Mouse (Mus musculus) left cerebral cortex, adult 8-10 months (tissue): Measurements from ENCODE around the gene Dop1b. TPM values are rescaled to one million over a fixed set of nuclear protein-coding genes. Genes with fewer than 3 reads are reported as not detected.
"Not testable (repeated sequence)": the region's sequence is repeated elsewhere in the genome, so short reads cannot be mapped to it uniquely, and the experiment has no call there.

ENCODE experiments used
- DNase-seq, 2 experiments: peaks; one replicate each; pipeline ENCODE4 v3.0.0; 2022; ENCODE audit warnings: low spot score in 2 of 2
- total RNA-seq, 4 experiments: library from RNA; stranded (reverse); gene quantifications; 2 replicates each; pipeline ENCODE4 v1.2.4; 2022

Gene Dop1b
- 100 to 1,000 TPM in 2 of 4 experiments, 10 to 100 TPM in 2; 87.2 to 123 (median 102) TPM for total RNA-seq

GRCm38 (mm10) chr16:93711411-93712188 is at the start of gene Dop1b:
Dop1b (plus strand) TSS chr16:93711904.
- DNase-seq, result peak; percentile 94 to 96

GRCm38 (mm10) chr16:93667976-93668375 is 43.7 kb upstream of the Dop1b start:
- DNase-seq, result no peak

GRCm38 (mm10) chr16:93669521-93669920 is 42.2 kb upstream of the Dop1b start:
- DNase-seq, result no peak

- DNase-seq, result not testable (repeated sequence)
Observed at GRCm38 (mm10) chr16:93670466-93670865, 41.2 kb upstream of the Dop1b start.

GRCm38 (mm10) chr16:93671064-93671463 is 40.6 kb upstream of the Dop1b start:
- DNase-seq, result no peak

- DNase-seq, result no peak
Observed at GRCm38 (mm10) chr16:93676376-93676775, 35.3 kb upstream of the Dop1b start.

- no peak for DNase-seq
Observed at GRCm38 (mm10) chr16:93678206-93678605, 33.5 kb upstream of the Dop1b start.

GRCm38 (mm10) chr16:93679165-93679564 is 32.5 kb upstream of the Dop1b start:
- no peak for DNase-seq

- DNase-seq, result no peak
Observed at GRCm38 (mm10) chr16:93682156-93682688, 29.5 kb upstream of the Dop1b start.

- peak; percentile 63 to 79 for DNase-seq
Observed at GRCm38 (mm10) chr16:93682689-93683507, 28.8 kb upstream of the Dop1b start, which contains the start of gene Cbr3. Cbr3 (plus strand) TSS chr16:93683215.

- DNase-seq, result peak in 1 of 2 experiments; percentile 33
Observed at GRCm38 (mm10) chr16:93683508-93684236, 28.0 kb upstream of the Dop1b start.

- no peak for DNase-seq
Observed at GRCm38 (mm10) chr16:93684441-93684840, 27.3 kb upstream of the Dop1b start.

GRCm38 (mm10) chr16:93685783-93686182 is 25.9 kb upstream of the Dop1b start:
- not testable (repeated sequence) for DNase-seq

GRCm38 (mm10) chr16:93686421-93686820 is 25.3 kb upstream of the Dop1b start:
- DNase-seq, result no peak

GRCm38 (mm10) chr16:93686945-93687344 is 24.8 kb upstream of the Dop1b start:
- no peak for DNase-seq

GRCm38 (mm10) chr16:93691206-93691841 is 20.4 kb upstream of the Dop1b start:
- DNase-seq, result no peak

GRCm38 (mm10) chr16:93692744-93693143 is 19.0 kb upstream of the Dop1b start:
- DNase-seq, result no peak

GRCm38 (mm10) chr16:93707116-93707515 is 4.6 kb upstream of the Dop1b start:
- DNase-seq, result no peak

- DNase-seq, result no peak
Observed at GRCm38 (mm10) chr16:93709217-93709616, 2.5 kb upstream of the Dop1b start.

- peak; percentile 69 to 80 for DNase-seq
Observed at GRCm38 (mm10) chr16:93710924-93711323, 780 bp upstream of the Dop1b start.
